Mouse (Mus musculus): ENCODE measurements around the gene Inafm2. TPM values are rescaled to one million over a fixed set of nuclear protein-coding genes. Genes with fewer than 3 reads are reported as not detected.

Gene Inafm2
- not detected in 2 replicates for polyA plus RNA-seq (2012; ENCODE audit: insufficient read depth, insufficient read length, low replicate concordance, missing spikeins)

DNA sequence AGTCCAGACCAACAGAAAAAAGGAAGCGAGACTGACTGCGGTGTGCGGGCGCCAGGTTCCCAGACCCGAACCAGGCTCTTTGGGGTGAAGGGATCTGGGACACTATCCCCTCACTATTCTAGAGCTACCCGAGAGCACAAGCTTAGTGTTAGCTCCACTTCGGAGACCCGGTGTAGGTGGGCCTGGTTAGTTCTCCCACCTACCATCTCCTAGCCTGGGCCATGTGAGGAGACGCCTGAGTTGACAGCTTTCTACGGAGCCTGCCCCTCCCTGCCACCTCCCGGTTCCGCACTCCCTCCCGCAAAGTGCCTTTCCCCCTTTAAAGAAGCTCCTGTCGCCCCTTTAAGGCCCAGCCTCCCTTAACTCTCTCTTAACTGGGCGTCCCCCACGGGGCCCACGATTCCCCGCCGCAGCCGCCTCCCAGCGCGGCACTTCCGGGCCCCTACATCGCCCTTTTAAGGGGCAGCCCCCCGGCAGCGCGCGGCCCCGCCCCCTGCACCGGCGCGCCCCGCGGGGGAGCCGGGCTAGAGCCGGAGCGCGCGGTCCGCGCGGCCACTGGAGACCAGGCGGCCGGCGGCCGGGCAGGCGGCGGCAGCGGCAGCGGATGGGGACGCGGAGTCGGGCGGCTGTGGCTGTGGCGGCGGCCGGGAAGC, at the start of gene Inafm2:
TSS of gene Inafm2 (plus strand) at position 527 of the 653 bp plus-strand sequence.
- WGBS = 11% methylated on average over 57 of the region's 57 CpGs
- peak; percentile 52 for TF ChIP-seq POLR2A (IDR thresholded peaks at IDR 0.05; ENCODE audit: insufficient read depth, low read depth, low read length)
- TF ChIP-seq CTCF (IDR thresholded peaks at IDR 0.05; ENCODE audit: insufficient read depth, low read depth, low read length) = no peak
- H3K4me3 ChIP-seq (ENCODE audit: insufficient read depth, low read depth, low read length) = peak within 1 kb of the TSS; percentile 96
- peaks cover 18% of the 10 kb centered on the region for H3K4me1 ChIP-seq (ENCODE audit: control insufficient read depth, insufficient read depth, low read length)
- peak within 1 kb of the TSS; percentile 24 for H3K27ac ChIP-seq (ENCODE audit: insufficient read depth, low read depth, low read length)

DNA sequence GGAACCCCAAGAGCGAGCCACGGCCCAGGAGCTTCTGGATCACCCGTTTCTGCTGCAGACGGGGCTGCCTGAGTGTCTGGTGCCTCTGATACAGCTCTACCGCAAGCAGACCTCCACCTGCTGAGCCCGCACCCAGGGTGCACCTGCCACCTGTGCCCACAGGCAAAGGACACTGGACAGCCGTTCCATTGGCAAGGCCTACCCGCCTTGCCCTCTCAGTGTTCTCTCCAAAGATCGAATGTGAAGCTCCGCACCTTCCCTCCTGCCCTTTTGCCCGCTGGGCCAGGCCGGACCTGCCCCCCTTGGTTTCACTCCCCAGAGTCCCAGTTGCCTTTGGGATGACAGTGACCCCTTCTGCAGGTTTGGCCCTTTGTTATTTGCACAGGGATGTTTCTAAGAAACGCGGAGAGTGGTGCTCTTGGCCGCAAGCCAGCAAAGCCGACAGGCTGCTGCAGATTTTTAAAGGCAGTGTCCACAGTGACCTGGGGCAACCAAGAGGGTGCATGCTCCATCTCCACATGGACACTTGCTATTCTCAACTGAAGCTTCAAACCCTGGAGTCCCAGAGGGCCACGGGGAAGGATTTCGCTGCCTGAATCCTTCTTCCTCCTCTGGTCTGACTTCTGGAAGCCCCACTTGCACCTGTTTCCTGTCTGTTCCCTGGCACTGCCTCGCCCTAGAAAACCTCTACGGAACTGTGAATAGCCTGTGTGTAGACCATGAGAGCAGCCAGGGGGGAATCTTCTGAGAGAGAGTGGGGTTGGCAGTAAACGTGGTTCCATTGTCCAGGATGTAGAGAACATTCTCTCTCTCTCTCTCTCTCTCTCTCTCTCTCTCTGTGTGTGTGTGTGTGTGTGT, 48.9 kb upstream of the Inafm2 start:
- no peak for TF ChIP-seq CTCF (IDR thresholded peaks at IDR 0.05; ENCODE audit: insufficient read depth, low read depth, low read length)
- no peak for TF ChIP-seq POLR2A (IDR thresholded peaks at IDR 0.05; ENCODE audit: insufficient read depth, low read depth, low read length)
- WGBS = 52% methylated on average over 21 of the region's 21 CpGs
- Histone ChIP-seq H3K27ac (ENCODE audit: insufficient read depth, low read depth, low read length) (no peak overlapping the region), H3K4me1 (ENCODE audit: control insufficient read depth, insufficient read depth, low read length) (peaks cover 28% of the 10 kb centered on the region), H3K4me3 (ENCODE audit: insufficient read depth, low read depth, low read length) (no peak overlapping the region)

DNA sequence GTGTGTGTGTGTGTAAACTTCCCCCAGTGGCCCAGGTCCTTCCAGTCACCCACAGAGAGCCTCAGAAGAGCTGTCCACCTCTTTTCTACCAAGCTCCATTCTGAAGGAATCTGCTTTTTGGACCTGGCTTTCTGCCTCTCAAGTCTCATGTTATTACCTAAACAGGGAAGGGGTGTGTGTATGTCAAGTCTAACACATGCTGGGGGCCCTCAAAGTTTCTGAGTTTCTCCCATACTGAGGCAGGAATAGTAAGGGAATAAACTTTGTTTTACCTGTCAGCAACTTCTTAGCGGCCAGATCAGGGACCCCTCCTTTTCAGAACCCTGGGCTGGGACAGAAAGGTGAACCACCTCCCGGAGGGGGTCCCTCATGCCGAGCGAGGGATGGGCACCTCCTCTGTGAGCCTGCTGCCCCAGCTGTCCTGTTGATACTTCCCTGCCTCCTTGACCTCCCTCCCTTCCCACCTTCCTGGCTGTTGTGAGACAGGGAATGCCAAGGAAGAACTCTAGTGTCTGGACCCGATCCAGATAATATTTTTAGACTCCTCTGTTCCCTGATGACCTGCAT, 48.2 kb upstream of the Inafm2 start:
- peaks cover 33% of the 10 kb centered on the region for H3K4me1 ChIP-seq (ENCODE audit: control insufficient read depth, insufficient read depth, low read length)
- no peak for TF ChIP-seq POLR2A (IDR thresholded peaks at IDR 0.05; ENCODE audit: insufficient read depth, low read depth, low read length)
- TF ChIP-seq CTCF (IDR thresholded peaks at IDR 0.05; ENCODE audit: insufficient read depth, low read depth, low read length) = no peak
- no peak overlapping the region for H3K4me3 ChIP-seq (ENCODE audit: insufficient read depth, low read depth, low read length)
- H3K27ac ChIP-seq (ENCODE audit: insufficient read depth, low read depth, low read length) = no peak overlapping the region
- 47% methylated on average over 5 of the region's 5 CpGs for WGBS

DNA sequence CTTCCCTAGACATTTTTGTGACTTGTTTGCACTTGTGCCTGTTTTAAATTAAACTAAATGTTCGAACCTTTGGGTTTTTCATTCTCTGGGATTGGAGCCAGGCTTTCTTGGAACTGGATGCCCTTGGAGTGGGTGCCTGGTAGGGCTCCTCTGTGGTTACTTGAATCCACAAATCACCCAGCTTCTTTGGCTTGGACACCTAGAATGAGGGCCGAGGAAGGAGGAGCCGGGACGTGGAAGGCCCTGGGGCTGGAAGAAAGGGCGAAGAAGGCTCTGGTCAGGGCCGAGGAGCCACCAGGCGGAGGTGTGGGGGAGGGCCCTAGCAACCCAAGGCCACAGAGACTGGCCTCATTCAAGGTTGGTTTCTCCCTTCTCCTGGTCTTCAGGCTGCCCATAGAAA, 47.6 kb upstream of the Inafm2 start:
- Histone ChIP-seq H3K27ac (ENCODE audit: insufficient read depth, low read depth, low read length) (no peak overlapping the region), H3K4me3 (ENCODE audit: insufficient read depth, low read depth, low read length) (no peak overlapping the region), H3K4me1 (ENCODE audit: control insufficient read depth, insufficient read depth, low read length) (peaks cover 38% of the 10 kb centered on the region)
- WGBS = 39% methylated on average over 7 of the region's 7 CpGs
- TF ChIP-seq CTCF (IDR thresholded peaks at IDR 0.05; ENCODE audit: insufficient read depth, low read depth, low read length) = no peak
- TF ChIP-seq POLR2A (IDR thresholded peaks at IDR 0.05; ENCODE audit: insufficient read depth, low read depth, low read length) = no peak

GRCm38 (mm10) chr2:118700179-118701062, 45.1 kb upstream of the Inafm2 start:
- TF ChIP-seq POLR2A (IDR thresholded peaks at IDR 0.05; ENCODE audit: insufficient read depth, low read depth, low read length) = no peak
- TF ChIP-seq CTCF (IDR thresholded peaks at IDR 0.05; ENCODE audit: insufficient read depth, low read depth, low read length) = peak; percentile 93
- H3K4me1 ChIP-seq (ENCODE audit: control insufficient read depth, insufficient read depth, low read length) = peaks cover 57% of the 10 kb centered on the region
- 5% methylated on average over 32 of the region's 32 CpGs for WGBS
- peak overlapping the region; percentile 29 for H3K4me3 ChIP-seq (ENCODE audit: insufficient read depth, low read depth, low read length)
- no peak overlapping the region for H3K27ac ChIP-seq (ENCODE audit: insufficient read depth, low read depth, low read length)

GRCm38 (mm10) chr2:118701161-118701560, 44.4 kb upstream of the Inafm2 start:
- 24% methylated on average over 5 of the region's 5 CpGs for WGBS
- TF ChIP-seq CTCF (IDR thresholded peaks at IDR 0.05; ENCODE audit: insufficient read depth, low read depth, low read length) = no peak
- TF ChIP-seq POLR2A (IDR thresholded peaks at IDR 0.05; ENCODE audit: insufficient read depth, low read depth, low read length) = no peak
- Histone ChIP-seq H3K27ac (ENCODE audit: insufficient read depth, low read depth, low read length) (peak overlapping the region; percentile 74; the same call in 1 of the 2 replicates), H3K4me3 (ENCODE audit: insufficient read depth, low read depth, low read length) (peak overlapping the region; percentile 29), H3K4me1 (ENCODE audit: control insufficient read depth, insufficient read depth, low read length) (peaks cover 60% of the 10 kb centered on the region)

GRCm38 (mm10) chr2:118701971-118702882, 43.3 kb upstream of the Inafm2 start:
- Histone ChIP-seq H3K4me3 (ENCODE audit: insufficient read depth, low read depth, low read length) (peak overlapping the region; percentile 59), H3K4me1 (ENCODE audit: control insufficient read depth, insufficient read depth, low read length) (peaks cover 62% of the 10 kb centered on the region), H3K27ac (ENCODE audit: insufficient read depth, low read depth, low read length) (peak overlapping the region; percentile 74)
- TF ChIP-seq CTCF (IDR thresholded peaks at IDR 0.05; ENCODE audit: insufficient read depth, low read depth, low read length) = no peak
- no peak for TF ChIP-seq POLR2A (IDR thresholded peaks at IDR 0.05; ENCODE audit: insufficient read depth, low read depth, low read length)
- WGBS = 18% methylated on average over 51 of the region's 51 CpGs
